Mouse (Mus musculus): Measurements from ENCODE around the gene Mst1.

The Mst1 gene

GRCm38 (mm10) chr9:108095949-108096712, 15.9 kb downstream of the Mst1 start:
- DNase-seq (ENCODE audit: low read depth, low spot score), result no peak

- DNase-seq (ENCODE audit: low read depth, low spot score), result no peak
Measured at GRCm38 (mm10) chr9:108099619-108100018, 19.4 kb downstream of the Mst1 start.

GRCm38 (mm10) chr9:108104766-108105548, 24.7 kb downstream of the Mst1 start:
- DNase-seq (ENCODE audit: low read depth, low spot score), result no peak

- no peak for DNase-seq (ENCODE audit: low read depth, low spot score)
Measured at GRCm38 (mm10) chr9:108105549-108105863, 25.3 kb downstream of the Mst1 start.

- no peak for DNase-seq (ENCODE audit: low read depth, low spot score)
Measured at GRCm38 (mm10) chr9:108106090-108106489, 25.9 kb downstream of the Mst1 start.

- DNase-seq (ENCODE audit: low read depth, low spot score), result no peak
Measured at GRCm38 (mm10) chr9:108107867-108108266, 27.6 kb downstream of the Mst1 start.

- DNase-seq (ENCODE audit: low read depth, low spot score), result no peak
Measured at GRCm38 (mm10) chr9:108110160-108110559, 29.9 kb downstream of the Mst1 start.

GRCm38 (mm10) chr9:108111101-108111592, 30.9 kb downstream of the Mst1 start:
- DNase-seq (ENCODE audit: low read depth, low spot score), result no peak

- no peak for DNase-seq (ENCODE audit: low read depth, low spot score)
Measured at GRCm38 (mm10) chr9:108111593-108112121, 31.4 kb downstream of the Mst1 start.

GRCm38 (mm10) chr9:108112719-108113340, 32.6 kb downstream of the Mst1 start:
- DNase-seq (ENCODE audit: low read depth, low spot score), result peak; percentile 61

- no peak for DNase-seq (ENCODE audit: low read depth, low spot score)
Measured at GRCm38 (mm10) chr9:108115290-108116077, 35.2 kb downstream of the Mst1 start.

GRCm38 (mm10) chr9:108117143-108117542, 36.9 kb downstream of the Mst1 start:
- DNase-seq (ENCODE audit: low read depth, low spot score), result no peak

- DNase-seq (ENCODE audit: low read depth, low spot score), result peak; percentile 83
Measured at GRCm38 (mm10) chr9:108119891-108120411, 39.7 kb downstream of the Mst1 start.

- DNase-seq (ENCODE audit: low read depth, low spot score), result no peak
Measured at GRCm38 (mm10) chr9:108120671-108121070, 40.4 kb downstream of the Mst1 start.

- no peak for DNase-seq (ENCODE audit: low read depth, low spot score)
Measured at GRCm38 (mm10) chr9:108121170-108121969, 41.1 kb downstream of the Mst1 start.

GRCm38 (mm10) chr9:108123916-108124315, 43.7 kb downstream of the Mst1 start:
- no peak for DNase-seq (ENCODE audit: low read depth, low spot score)

- DNase-seq (ENCODE audit: low read depth, low spot score), result no peak
Measured at GRCm38 (mm10) chr9:108125731-108126130, 45.5 kb downstream of the Mst1 start.

- DNase-seq (ENCODE audit: low read depth, low spot score), result no peak
Measured at GRCm38 (mm10) chr9:108126436-108127180, 46.4 kb downstream of the Mst1 start.

- DNase-seq (ENCODE audit: low read depth, low spot score), result no peak
Measured at GRCm38 (mm10) chr9:108128248-108128647, 48.0 kb downstream of the Mst1 start.

Measured in skeletal muscle tissue, adult 2 months (tissue).